Mouse (Mus musculus): ENCODE data around the gene Galntl5.
"Not testable (repeated sequence)": the region's sequence is repeated elsewhere in the genome, so short reads cannot be mapped to it uniquely, and the experiment has no call there.

Galntl5 gene

GRCm38 (mm10) chr5:25181004-25181531 lies at the start of gene Galntl5:
TSS of gene Galntl5 (plus strand) at chr5:25181460.
- in situ Hi-C loops (cut with MboI; ENCODE audit: unreplicated experiment in 2 of 2): loop anchor here in 1 of 2 experiments (10.0 kb wide), 2 partner anchors 156 to 644 kb away; no protein-coding TSS in a partner anchor

GRCm38 (mm10) chr5:25146705-25147104 lies 34.6 kb upstream of the Galntl5 start:
- in situ Hi-C loops (cut with MboI; ENCODE audit: unreplicated experiment in 2 of 2): no loop called here

GRCm38 (mm10) chr5:25149331-25149965 lies 31.8 kb upstream of the Galntl5 start:
- in situ Hi-C loops (cut with MboI; ENCODE audit: unreplicated experiment in 2 of 2): no loop called here

- in situ Hi-C loops (cut with MboI; ENCODE audit: unreplicated experiment in 2 of 2): no loop called here
These were observed 27.8 kb upstream of the Galntl5 start for GRCm38 (mm10) chr5:25153491-25153890.

- in situ Hi-C loops (cut with MboI; ENCODE audit: unreplicated experiment in 2 of 2): no loop called here
These were observed 27.3 kb upstream of the Galntl5 start for GRCm38 (mm10) chr5:25153996-25154395.

GRCm38 (mm10) chr5:25154823-25155222 lies 26.4 kb upstream of the Galntl5 start:
- in situ Hi-C loops (cut with MboI; ENCODE audit: unreplicated experiment in 2 of 2): no loop called here

- in situ Hi-C loops (cut with MboI; ENCODE audit: unreplicated experiment in 2 of 2): no loop called here
These were observed 25.9 kb upstream of the Galntl5 start for GRCm38 (mm10) chr5:25155351-25155750.

- in situ Hi-C loops (cut with MboI; ENCODE audit: unreplicated experiment in 2 of 2): no loop called here
These were observed 24.1 kb upstream of the Galntl5 start for GRCm38 (mm10) chr5:25157136-25157535.

- in situ Hi-C loops (cut with MboI; ENCODE audit: unreplicated experiment in 2 of 2): no loop called here
These were observed 20.7 kb upstream of the Galntl5 start for GRCm38 (mm10) chr5:25160515-25160914.

GRCm38 (mm10) chr5:25162981-25163380 lies 18.3 kb upstream of the Galntl5 start:
- in situ Hi-C loops (cut with MboI; ENCODE audit: unreplicated experiment in 2 of 2): no loop called here

- in situ Hi-C loops (cut with MboI; ENCODE audit: unreplicated experiment in 2 of 2): no loop called here
These were observed 17.3 kb upstream of the Galntl5 start for GRCm38 (mm10) chr5:25163938-25164337.

- in situ Hi-C loops (cut with MboI; ENCODE audit: unreplicated experiment in 2 of 2): no loop called here
These were observed 16.9 kb upstream of the Galntl5 start for GRCm38 (mm10) chr5:25164341-25164740.

GRCm38 (mm10) chr5:25165102-25165788 lies 16.0 kb upstream of the Galntl5 start:
- in situ Hi-C loops (cut with MboI; ENCODE audit: unreplicated experiment in 2 of 2): no loop called here

GRCm38 (mm10) chr5:25165789-25166135 lies 15.5 kb upstream of the Galntl5 start:
- in situ Hi-C loops (cut with MboI; ENCODE audit: unreplicated experiment in 2 of 2): no loop called here

GRCm38 (mm10) chr5:25166665-25167064 lies 14.6 kb upstream of the Galntl5 start:
- in situ Hi-C loops (cut with MboI; ENCODE audit: unreplicated experiment in 2 of 2): no loop called here

GRCm38 (mm10) chr5:25177937-25178336 lies 3.3 kb upstream of the Galntl5 start:
- in situ Hi-C loops (cut with MboI; ENCODE audit: unreplicated experiment in 2 of 2): not testable (repeated sequence)

- in situ Hi-C loops (cut with MboI; ENCODE audit: unreplicated experiment in 2 of 2): not testable (repeated sequence)
These were observed 2.7 kb upstream of the Galntl5 start for GRCm38 (mm10) chr5:25178543-25178942.

- in situ Hi-C loops (cut with MboI; ENCODE audit: unreplicated experiment in 2 of 2): no loop called here
These were observed 2.0 kb upstream of the Galntl5 start for GRCm38 (mm10) chr5:25179284-25179683.

GRCm38 (mm10) chr5:25179936-25180488 lies 1.2 kb upstream of the Galntl5 start:
- in situ Hi-C loops (cut with MboI; ENCODE audit: unreplicated experiment in 2 of 2): loop anchor here in 1 of 2 experiments (10.0 kb wide), 2 partner anchors 155 to 645 kb away; no protein-coding TSS in a partner anchor

GRCm38 (mm10) chr5:25183595-25183994 lies 2.3 kb downstream of the Galntl5 start:
- in situ Hi-C loops (cut with MboI; ENCODE audit: unreplicated experiment in 2 of 2): loop anchor here in 1 of 2 experiments (10.0 kb wide), 2 partner anchors 159 to 641 kb away; no protein-coding TSS in a partner anchor

- in situ Hi-C loops (cut with MboI; ENCODE audit: unreplicated experiment in 2 of 2): loop anchor here in 1 of 2 experiments (10.0 kb wide), 2 partner anchors 160 to 640 kb away; no protein-coding TSS in a partner anchor
These were observed 3.3 kb downstream of the Galntl5 start for GRCm38 (mm10) chr5:25184594-25184993.
